Mouse (Mus musculus) C2C12 (cell line): ENCODE data around the gene Ciz1.

ENCODE experiments used
- CTCF ChIP-seq: IDR thresholded peaks from one replicate; pipeline ENCODE4 v1.5.1; 2011; ENCODE audit not compliant: control insufficient read depth, insufficient read depth, insufficient read length
- MAX ChIP-seq: IDR thresholded peaks from one replicate; pipeline ENCODE4 v1.6.1; 2011; ENCODE audit warnings: mild to moderate bottlenecking, control low read depth

- TF ChIP-seq CTCF = no peak
- no peak for TF ChIP-seq MAX
Measured at GRCm38 (mm10) chr2:32380001-32380500, 27.9 kb downstream of the Ciz1 start.
